Mouse (Mus musculus) frontal cortex, postnatal 36 days (tissue): ENCODE results near the gene Smarca4.
A peak's percentile ranks its signal among the peaks of the same experiment; 100 is the strongest.

ENCODE experiments used
- DNase-seq, 2 experiments: peaks; one replicate each; pipeline ENCODE4 v3.0.0; 2022; ENCODE audit warnings: low spot score in 2 of 2

Gene Smarca4

DNA sequence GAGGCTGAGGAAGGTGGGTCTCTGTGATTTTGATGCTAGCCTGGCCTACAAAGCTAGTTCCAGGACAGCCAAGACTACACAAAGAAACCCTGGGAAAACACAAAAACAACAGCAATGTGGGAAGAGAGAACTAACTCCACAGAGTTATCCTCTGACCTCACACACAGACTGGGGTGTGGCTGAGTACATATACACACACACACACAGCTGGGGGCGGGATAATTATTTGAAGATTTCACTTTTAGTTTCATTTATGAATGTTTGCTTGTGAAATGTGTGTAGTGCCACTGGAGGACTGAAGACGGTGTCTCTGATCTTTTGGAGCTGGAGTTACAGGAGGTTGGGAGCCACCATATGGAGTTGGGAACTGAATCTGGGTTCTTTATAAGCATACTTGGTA is 14.9 kb upstream of the Smarca4 start:
- DNase-seq, result no peak

DNA sequence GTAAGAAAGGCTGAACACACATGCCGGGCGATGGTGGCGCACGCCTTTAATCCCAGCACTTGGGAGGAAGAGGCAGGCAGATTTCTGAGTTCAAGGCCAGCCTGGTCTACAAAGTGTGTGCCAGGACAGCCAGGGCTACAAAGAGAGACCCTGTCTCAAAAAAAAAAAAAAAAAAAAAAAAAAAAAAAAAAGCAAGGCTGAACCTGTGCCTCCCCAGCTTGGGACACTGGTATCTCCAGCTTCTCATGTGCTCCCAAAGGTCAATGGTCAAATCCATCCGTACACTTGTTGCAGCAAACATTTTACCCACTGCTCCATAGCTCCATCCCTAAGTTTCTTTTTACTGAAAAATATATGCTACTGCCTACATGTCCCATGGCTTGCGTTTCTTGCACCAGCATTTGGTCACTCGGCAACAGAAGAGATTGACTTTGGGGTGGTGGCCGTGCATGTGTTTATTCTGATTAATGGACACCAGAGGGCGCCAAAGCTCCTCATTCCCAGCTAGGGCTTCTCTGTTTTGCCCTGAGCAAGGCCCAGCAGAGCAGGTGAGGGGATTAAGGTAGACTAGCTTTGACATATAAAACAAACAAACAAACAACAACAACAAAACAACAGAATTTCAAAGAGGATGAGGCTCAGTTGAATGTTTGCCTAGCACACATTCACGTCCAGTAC is 14.1 kb upstream of the Smarca4 start:
- DNase-seq, result peak; percentile 65 to 78

DNA sequence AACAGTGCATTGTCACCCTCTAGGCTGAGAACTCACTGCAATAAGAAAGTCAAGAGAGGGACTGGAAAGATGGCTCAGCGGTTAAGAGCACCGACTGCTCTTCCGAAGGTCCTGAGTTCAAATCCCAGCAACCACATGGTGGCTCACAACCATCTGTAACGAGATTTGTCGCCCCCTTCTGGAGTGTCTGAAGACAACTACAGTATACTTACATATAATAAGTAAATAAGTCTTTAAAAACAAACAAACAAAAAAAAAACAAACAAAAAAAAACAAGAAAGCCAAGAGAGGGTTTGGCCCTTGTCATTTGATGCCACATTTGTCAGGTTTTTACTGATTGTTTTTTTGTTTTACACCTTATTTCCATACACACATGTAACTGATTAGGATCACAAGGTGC is 11.8 kb upstream of the Smarca4 start:
- DNase-seq, result no peak

DNA sequence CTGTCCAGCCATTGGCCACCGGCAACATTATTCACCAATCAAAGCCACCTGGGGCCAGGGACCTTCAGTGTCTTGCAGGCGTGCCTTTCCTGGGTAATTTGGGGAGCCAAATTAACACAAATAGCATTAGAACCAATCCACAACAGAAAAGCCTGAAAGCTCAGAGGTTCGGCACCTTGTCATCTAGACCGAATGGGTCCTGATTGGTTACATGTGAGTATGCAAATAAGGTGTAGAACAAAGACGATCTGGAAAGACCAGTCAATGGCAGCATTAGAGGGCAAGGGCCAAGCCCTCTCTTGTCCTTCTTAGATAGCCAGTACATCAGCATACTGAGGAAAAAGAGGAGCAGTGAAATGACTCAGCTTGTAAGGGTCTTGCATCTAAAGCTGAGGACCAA is 10.1 kb upstream of the Smarca4 start:
- no peak for DNase-seq

DNA sequence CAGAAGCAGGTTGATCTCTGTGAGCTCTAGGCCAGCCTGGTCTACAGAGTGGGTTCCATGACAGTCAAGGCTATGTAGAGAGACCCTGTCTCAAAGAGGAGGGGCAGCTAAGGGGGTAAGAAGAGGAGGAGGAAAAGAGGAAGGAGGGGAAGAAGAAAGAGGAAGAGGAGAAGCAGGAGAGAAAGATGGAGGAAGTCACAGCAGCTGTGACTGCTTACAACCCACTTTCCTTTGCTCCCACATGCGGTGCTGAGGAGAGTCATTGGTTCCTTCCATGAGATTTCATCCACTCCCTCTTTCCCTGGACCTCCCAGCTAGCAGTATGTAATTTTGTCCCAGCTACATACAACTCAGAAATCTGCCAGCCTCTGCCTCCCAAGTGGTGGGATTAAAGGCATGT is 9.3 kb upstream of the Smarca4 start:
- no peak for DNase-seq

DNA sequence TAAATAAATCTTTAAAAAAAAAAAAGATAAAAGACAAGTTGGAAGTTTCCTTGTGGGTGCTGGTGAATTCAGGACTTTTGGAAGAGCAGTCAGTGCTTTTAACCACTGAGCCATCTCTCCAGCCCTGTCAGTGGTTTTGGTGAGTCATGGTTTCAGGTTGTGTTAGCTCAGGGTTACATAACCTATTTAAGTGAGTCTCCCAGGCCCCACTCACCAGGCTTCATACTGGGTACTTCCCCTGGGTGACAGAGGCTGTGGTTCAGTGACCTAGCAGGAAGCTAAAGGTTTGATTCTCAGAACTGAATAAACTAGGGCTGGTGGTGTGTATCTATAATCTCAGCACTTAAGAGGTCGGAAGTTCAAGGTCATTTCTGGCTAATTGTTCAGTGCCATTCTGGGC is 6.1 kb upstream of the Smarca4 start:
- no peak for DNase-seq

DNA sequence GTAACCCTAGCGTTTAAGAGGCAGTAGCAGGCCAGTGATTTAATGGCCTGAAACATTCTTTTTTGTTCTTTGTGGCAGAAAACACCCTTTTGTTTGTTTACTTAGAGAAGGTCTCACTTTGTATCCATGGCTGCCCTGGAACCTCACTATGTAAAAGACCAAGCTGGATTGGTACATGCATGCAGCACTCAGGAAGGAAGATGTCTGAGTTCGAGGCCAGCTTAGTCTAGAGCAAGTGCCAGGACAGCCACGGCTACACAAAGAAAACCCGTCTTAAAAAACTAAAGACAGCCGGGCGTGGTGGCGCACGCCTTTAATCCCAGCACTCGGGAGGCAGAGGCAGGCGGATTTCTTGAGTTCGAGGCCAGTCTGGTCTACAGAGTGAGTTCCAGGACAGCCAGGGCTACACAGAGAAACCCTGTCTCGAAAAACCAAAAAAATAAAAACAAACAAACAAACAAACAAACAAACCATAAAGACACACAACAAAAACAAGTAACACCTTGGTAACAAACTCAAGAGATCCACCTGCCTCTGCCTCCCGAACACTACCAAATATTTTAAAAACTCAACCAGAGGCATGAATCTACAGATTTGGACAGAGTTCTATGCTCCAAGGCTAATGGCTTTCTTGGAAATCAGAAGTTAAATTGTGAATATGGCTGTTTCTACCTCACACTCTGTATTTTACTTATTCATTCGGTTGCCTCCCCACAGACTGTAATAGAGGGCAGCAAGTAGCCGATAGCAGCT is 929 bp upstream of the Smarca4 start:
- DNase-seq, result no peak

DNA sequence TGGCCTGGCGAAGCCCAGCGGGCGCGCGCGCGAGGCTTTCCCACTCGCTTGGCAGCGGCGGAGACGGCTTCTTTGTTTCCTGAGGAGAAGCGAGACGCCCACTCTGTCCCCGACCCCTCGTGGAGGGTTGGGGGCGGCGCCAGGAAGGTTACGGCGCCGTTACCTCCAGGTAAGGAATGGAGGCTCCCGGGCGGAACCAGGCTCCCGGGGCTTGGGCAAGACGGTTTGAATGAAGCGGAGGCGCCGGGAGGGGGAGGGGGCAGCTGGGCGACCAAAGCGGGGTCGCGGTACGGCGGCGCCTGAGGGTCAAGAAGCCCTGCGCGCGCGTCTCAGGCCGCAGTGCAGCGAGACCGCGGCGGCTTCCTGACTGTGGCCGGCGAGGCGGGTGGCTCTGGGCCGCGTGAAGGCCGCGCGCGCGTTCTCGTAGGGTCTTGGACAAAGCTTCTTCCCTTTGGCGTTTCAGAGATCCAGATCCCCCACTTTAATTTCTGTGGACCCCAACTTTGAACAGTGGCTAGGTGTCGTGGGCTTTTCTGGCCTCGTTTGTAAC is 338 bp downstream of the Smarca4 start:
- DNase-seq, result peak; percentile 81 to 84

DNA sequence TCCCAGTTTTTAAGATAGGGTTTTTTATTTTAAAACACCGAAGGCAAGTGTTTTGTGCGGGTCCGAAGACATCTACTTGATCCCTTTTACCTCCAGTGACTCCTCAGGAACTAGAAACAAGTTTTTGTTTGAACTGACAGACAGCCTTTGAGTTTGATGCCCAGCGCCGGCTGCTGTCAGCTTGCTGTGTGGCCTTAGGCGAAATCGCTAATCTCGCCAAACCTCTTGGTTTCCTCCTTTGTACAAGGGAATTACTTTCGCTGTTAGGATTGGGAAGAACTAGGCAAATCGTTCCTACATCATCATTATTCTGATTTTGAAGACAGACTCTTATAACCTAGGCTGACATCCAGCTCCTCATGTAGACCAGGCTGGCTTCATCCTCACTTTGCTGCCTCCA is 1.1 kb downstream of the Smarca4 start:
- no peak for DNase-seq

DNA sequence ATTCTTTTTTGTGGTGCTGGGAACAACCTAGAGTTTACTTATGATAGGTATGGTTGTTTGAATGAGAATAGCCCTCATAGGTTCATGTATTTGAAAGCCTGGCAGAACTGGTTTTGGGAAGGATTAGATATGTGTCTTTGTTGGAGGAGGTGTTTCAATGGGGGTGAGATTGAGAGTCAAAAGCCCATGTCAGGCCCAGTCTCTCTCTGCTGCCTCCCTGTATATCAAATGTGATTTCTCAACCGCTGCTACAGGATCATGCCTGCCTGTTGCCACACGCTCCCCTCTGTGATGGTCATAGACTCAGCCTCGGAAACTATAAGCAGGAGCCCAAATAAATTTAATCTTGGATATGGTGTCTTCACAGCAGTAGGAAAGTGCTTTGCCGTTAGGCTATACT is 4.3 kb downstream of the Smarca4 start:
- DNase-seq, result no peak

DNA sequence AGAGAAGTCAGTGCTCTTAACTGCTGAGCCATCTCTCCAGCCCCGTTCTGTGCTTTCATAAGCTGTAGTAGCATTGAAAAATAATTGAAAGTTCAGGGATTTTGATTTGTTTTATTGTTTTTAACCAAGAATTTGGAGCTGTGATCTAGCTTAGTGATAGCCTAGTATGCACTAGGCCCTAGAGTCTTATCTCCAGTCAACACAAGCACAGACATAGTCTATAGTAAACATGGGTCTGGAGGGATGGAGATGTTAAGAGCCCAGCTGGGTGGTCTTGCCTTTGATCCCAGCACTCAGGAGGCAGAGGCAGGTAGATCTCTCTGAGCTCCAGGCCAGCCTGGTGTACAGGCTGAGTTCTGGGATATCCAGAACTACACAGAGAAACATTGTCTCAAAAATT is 6.7 kb downstream of the Smarca4 start:
- DNase-seq, result no peak

DNA sequence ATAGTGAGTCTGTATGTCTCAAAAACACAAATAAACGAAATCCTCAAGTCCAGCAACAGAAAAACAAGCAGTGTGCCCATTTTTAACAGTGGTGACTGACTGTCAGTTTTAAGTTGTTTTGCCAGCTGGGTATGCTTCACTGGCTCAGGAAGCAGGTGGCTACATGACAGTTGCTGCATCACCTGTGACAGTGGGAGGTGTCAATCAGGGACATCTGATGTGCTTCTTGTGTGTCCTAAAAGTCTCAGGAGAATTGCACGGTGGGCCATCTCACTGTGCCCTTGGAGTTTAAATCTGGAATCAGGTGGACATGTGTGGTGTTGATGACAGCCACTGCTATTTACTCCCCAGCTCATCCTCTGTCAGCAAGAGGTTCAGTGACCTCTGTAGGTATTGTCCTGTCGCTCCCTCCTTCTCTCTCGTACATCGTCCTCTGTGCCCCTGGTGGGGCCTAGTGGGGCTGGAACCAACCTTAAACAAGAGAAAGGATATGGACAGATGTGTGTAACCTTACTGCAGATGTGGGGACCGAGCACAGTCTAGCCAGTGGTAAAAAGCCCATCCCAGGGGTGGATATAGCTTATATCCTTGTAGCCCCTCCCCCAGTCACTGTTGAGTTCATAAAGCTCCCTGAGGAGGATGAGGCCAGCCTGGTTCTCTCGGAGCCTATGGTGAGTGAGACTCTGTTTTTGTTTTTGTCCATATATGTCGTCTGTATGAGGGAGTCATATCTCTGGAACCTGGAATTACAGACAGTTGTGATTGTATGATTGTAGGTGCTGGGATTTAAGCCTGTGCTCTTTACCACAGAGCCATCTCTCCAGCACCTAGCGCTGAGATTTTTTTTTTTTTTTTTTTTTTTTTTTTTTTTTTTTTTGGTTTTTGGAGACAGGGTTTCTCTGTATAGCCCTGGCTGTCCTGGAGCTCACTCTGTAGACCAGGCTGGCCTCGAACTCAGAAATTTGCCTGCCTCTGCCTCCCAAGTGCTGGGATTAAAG is 9.7 kb downstream of the Smarca4 start:
- no peak for DNase-seq

DNA sequence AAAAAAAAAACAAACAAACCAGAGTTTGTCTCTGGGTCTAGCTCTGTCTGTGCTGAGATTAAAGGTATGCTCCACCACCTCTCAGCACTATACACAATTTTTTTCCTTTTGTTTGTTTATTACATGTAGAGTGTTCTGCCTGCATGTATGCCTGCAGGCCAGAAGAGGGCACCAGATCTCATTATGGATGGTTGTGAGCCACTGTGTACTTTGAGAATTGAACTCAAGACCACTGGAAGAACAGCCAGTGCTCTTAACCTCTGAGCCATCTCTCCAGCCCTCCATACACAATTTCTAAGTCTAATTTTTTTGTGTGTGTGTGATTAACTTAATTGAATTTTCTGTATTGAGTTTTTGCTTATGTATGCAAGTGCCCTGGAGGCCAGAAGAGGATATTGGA is 10.6 kb downstream of the Smarca4 start:
- DNase-seq, result no peak

DNA sequence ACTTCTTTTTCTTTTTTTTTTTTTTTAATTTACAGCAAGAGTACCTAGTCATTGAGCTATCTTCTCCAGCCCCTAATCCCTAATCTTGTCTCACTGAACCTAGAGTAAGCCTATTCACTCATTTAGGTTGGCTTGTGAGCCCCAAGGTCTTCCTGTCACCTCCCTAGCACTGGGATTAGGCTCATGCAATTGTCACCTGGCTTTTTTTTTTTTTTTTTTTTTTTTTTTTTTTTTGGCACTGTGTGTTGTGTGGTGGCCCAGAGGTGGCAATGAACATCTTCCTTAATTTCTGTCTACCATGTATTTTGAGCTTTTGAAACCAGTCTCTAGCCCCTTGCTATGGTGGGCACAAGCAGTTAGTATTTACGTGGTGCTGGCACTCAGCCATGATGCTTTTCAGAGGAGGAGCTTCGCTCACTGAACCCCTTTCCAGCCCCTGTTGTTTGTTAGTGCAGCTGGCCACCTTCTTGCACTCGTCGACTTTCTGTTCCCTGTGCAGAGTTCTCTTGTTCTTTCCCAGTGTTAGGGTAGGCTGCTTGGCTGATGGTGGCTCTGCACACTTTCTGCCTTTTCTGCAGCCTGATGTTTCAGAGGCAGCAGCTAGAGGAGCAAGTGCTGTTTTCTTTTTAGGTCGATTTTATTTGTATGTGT is 11.3 kb downstream of the Smarca4 start:
- DNase-seq, result no peak

DNA sequence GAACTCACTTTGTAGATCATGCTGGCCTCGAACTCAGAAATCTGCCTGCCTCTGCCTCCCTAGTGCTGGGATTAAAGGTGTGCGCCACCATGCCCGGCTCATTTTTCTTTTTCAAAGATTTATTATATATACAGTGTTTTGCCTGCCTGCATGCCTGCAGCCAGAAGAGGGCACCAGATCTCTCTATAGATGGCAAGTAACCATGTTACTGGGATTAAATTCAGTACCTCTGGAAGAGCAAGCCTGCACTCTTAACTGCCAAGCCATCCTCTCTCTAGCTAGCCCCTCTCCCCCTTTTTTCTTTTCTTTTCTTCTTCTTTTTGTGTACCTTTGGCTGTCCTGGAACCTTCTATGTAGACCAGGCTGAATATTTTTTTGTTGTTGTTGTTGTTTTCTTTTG is 14.7 kb downstream of the Smarca4 start:
- DNase-seq, result peak in 1 of 2 experiments; percentile 62

DNA sequence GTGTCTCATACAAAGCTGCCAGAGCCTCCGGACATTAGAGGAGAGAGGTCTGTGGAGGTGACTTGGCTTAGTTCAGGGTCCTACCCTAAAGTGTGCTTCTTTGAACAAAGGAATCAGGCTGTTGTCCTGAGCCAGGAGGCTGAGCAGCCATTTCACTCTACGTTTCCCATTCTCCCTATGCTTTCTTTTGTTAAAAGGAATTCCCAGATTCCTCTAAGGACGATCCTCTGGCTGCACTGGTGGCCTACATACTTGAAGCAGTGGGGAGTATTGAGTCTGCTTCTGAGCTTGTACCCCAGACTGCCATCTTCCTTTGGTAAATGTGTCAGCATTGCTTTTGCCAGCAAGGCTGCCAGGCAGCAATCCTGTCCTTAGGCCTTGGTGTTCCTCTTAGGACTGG is 17.1 kb downstream of the Smarca4 start:
- no peak for DNase-seq

DNA sequence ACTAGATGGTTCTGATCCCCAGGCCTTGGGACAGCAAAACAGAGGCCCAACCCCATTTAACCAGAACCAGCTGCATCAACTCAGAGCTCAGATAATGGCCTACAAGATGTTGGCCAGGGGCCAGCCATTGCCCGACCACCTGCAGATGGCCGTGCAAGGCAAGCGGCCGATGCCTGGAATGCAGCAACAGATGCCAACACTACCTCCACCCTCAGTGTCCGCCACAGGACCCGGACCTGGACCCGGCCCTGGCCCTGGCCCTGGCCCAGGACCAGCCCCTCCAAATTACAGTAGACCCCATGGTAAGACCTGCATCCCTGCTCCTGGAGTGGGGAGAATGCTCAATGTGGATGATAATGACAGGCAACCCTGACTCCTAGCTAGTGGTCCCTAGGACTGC is 19.7 kb downstream of the Smarca4 start:
- DNase-seq, result no peak

DNA sequence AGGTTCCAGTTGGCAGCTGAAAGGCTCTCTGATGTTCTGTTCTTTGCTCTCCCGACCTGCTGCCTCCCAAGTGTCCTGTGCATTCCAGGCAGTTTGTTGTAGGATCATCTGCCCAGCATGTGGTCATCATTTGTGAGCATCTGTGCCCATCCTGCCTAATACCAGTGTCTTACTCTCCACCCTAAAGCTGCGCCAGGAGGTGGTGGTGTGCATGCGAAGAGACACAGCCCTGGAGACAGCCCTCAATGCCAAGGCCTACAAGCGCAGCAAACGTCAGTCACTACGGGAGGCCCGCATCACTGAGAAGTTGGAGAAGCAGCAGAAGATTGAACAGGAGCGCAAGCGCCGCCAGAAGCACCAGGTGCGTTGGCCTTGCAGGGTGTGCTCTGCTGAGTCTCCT is 23.1 kb downstream of the Smarca4 start:
- DNase-seq, result no peak

DNA sequence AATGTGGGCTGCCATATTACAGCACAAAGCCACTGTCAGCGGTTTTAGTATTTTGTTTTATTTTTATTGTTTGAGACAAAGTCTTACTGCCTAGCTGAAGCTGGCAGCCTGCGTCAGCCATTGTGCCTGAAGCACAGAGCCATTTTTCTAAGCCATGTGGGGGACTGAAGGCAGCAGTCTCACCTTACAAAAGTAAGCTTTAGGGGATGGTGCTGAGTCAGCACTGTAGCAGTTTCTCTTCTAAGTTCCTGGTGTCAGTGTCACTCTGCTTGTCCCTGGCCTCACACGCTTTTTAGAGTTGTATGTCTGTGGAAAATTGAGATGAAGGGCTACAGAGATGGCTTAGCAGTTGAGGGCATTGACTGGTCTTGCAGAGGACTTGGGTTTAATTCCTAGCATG is 30.4 kb downstream of the Smarca4 start:
- no peak for DNase-seq

DNA sequence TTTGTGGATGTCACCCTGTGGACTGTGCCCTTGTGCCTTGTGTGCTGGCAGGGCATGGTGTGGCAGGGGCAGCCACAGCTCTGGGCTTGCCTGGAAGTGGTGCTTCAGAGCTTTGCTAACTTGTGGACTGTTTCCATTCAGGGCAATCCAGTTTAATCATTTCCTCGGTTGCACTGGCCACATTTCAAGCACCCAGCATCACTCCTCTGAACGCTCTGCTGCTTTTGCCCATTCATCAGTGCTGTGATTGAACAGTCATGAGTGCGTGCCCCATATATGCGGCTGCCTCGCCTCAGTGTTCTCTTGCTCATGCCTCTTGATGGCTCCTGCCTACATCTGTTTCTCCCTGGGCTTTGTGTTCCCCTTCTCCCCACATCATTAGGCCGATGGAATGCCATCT is 31.8 kb downstream of the Smarca4 start:
- DNase-seq, result no peak

DNA sequence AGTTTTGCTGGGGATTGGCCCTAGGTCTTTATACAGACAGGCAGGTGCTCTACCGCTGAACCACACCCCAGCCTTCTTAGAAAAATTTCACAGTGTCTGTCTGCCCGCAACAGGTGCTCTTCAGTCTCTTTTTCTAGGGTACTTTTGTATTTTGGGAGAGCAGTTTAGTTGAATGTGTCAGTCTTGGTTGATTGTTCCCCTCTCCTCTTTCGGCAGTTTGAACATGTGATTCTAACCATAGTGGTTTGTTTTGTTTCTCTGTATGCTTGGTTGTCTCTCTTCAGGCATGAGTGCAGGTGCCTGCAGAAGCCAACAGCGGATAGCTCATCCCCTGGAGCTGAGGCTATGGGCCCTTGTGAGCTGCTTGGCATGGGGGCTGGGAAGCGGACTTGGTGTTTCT is 36.3 kb downstream of the Smarca4 start:
- DNase-seq, result no peak

DNA sequence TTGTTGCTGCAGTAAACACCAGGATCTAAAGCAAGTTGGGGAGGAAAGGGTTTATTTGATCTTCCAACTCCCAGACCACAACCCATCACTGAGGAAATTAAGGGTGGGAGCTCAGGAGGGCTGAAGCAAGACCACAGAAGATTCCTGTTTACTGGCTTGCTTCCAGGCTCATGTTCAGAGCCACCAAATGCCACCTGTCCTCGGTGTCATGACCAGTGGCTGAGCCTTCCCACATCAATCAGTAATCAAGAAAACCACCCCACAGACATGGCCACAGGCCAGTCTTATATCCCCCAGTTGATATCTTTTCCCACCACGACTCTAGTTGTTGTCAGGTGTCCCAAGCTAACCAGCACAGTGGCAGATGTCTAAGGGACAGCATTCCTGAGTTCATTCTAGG is 37.3 kb downstream of the Smarca4 start:
- DNase-seq, result no peak
